Mouse (Mus musculus): ENCODE data around the gene Sdr16c6. TPM values are rescaled to one million over a fixed set of nuclear protein-coding genes. Genes with fewer than 3 reads are reported as not detected.

The Sdr16c6 gene
- polyA plus RNA-seq (2015; fragmentation: Nextera tagmentation; extraction: Ambion mirVana) = not detected in 2 replicates

DNA sequence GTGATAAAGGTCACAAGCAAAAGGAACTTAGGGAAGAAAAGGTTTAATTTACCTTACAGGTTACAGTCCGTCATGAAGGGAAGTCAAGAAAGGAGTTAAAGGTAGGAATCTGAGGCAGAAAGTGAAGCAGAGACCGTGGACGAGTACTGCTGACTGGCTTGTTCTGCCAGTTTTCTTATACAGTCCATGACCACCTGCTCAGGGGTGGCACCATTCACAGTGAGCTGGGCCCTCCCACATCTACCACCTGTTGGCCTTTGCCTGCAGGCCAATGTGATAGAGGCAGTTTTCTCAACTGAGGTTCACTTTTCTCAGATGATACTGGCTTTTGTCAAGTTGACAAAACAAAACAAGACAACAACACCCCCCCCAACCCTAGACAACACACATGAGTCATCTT is at the start of gene Sdr16c6:
Gene Sdr16c6 (minus strand): TSS at position 151 of the 400 bp plus-strand sequence.

Other genes starting within 250 kb of the Sdr16c6 start
- gene Gm11808, start 103.9 kb downstream of the Sdr16c6 start, polyA plus RNA-seq (2015; fragmentation: Nextera tagmentation; extraction: Ambion mirVana) = 789 and 854 TPM in 2 replicates